Mouse (Mus musculus): ENCODE measurements at regions not wholly inside any gene's neighbourhood (a gene's known extent, or its start where the extent isn't known, plus 50 kb on each side); places are given as distances from the start of the nearest gene placed in this dataset.

GRCm38 (mm10) chr12:71749668-71750067, 81.2 kb upstream of the Daam1 start:
- Histone ChIP-seq H3K9me3 (ENCODE audit: low read length) (no peaks in the 10 kb centered on the region), H3K4me3 (replicated peaks; ENCODE audit: low read length) (no peak overlapping the region), H3K36me3 (ENCODE audit: insufficient read depth, low read length) (no peaks in the 10 kb centered on the region), H3K4me1 (replicated peaks; ENCODE audit: low read depth, low read length) (no peaks in the 10 kb centered on the region), H3K27me3 (ENCODE audit: insufficient read depth, low read length) (0 out of 2 replicates have a peak, but pooled peaks cover 2% of the 10 kb centered on the region)
- TF ChIP-seq POU5F1 (IDR thresholded peaks at IDR 0.05; ENCODE audit: borderline replicate concordance, low read length) = no peak
- no peak for TF ChIP-seq CTCF (conservative IDR thresholded peaks at IDR 0.05; ENCODE audit: low read length)
- no peak for TF ChIP-seq NANOG (IDR thresholded peaks at IDR 0.05; ENCODE audit: borderline replicate concordance, low read length)

GRCm38 (mm10) chr12:71752741-71753260, 78.1 kb upstream of the Daam1 start:
- H3K4me3 ChIP-seq (replicated peaks; ENCODE audit: low read length) = no peak overlapping the region
- H3K4me1 ChIP-seq (replicated peaks; ENCODE audit: low read depth, low read length) = no peaks in the 10 kb centered on the region
- H3K27me3 ChIP-seq (ENCODE audit: insufficient read depth, low read length) = no peaks in the 10 kb centered on the region
- H3K9me3 ChIP-seq (ENCODE audit: low read length) = no peaks in the 10 kb centered on the region
- no peak for TF ChIP-seq NANOG (IDR thresholded peaks at IDR 0.05; ENCODE audit: borderline replicate concordance, low read length)
- no peak for TF ChIP-seq CTCF (conservative IDR thresholded peaks at IDR 0.05; ENCODE audit: low read length)
- no peak for TF ChIP-seq POU5F1 (IDR thresholded peaks at IDR 0.05; ENCODE audit: borderline replicate concordance, low read length)
- no peaks in the 10 kb centered on the region for H3K36me3 ChIP-seq (ENCODE audit: insufficient read depth, low read length)

DNA sequence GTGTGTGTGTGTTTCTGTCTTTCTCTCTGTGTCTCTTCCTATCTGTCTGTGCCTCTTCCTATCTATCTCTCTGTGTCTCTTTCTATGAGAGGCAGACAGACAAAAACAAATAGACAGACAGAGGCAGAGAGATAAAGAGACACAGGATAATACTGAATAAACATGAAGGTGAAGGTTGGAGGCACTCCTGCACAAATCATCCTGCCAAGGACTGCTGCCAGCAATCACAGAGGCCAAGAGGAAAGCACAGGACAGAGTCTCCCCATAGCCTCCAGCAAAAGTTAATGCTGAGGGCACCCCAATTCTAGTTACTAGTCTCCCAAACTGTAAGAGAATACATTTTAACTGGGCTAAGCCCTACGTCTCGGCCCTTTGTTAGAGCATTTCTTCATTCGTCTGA, 77.6 kb upstream of the Daam1 start:
- H3K4me1 ChIP-seq (replicated peaks; ENCODE audit: low read depth, low read length) = no peaks in the 10 kb centered on the region
- H3K4me3 ChIP-seq (replicated peaks; ENCODE audit: low read length) = no peak overlapping the region
- no peaks in the 10 kb centered on the region for H3K36me3 ChIP-seq (ENCODE audit: insufficient read depth, low read length)
- no peaks in the 10 kb centered on the region for H3K9me3 ChIP-seq (ENCODE audit: low read length)
- H3K27me3 ChIP-seq (ENCODE audit: insufficient read depth, low read length) = no peaks in the 10 kb centered on the region
- no peak for TF ChIP-seq POU5F1 (IDR thresholded peaks at IDR 0.05; ENCODE audit: borderline replicate concordance, low read length)
- no peak for TF ChIP-seq CTCF (conservative IDR thresholded peaks at IDR 0.05; ENCODE audit: low read length)
- no peak for TF ChIP-seq NANOG (IDR thresholded peaks at IDR 0.05; ENCODE audit: borderline replicate concordance, low read length)

DNA sequence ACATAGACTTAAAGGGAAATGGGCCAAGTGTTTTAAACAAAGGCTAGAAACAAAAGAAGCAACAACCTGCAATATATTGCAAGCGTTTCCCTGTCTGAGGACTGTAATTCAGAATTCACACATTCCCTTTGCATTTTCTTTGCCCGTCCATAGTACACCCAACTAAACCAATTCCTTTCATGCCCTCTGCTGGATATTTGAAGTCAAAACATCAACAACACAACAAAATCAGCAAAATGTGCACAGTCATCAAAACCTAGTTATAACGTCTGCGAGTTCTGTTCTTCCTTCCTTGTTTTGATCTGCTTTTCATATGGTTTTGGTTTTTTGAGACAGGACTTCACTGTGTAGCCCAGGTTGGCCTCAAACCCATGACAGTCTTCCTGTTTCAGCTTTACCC, 67.7 kb upstream of the Daam1 start:
- TF ChIP-seq CTCF (conservative IDR thresholded peaks at IDR 0.05; ENCODE audit: low read length) (no peak; the same call in 1 of the 2 replicates), NANOG (IDR thresholded peaks at IDR 0.05; ENCODE audit: borderline replicate concordance, low read length) (no peak), POU5F1 (IDR thresholded peaks at IDR 0.05; ENCODE audit: borderline replicate concordance, low read length) (no peak)
- H3K36me3 ChIP-seq (ENCODE audit: insufficient read depth, low read length) = no peaks in the 10 kb centered on the region
- H3K4me1 ChIP-seq (replicated peaks; ENCODE audit: low read depth, low read length) = no peaks in the 10 kb centered on the region
- H3K9me3 ChIP-seq (ENCODE audit: low read length) = no peaks in the 10 kb centered on the region
- no peak overlapping the region for H3K4me3 ChIP-seq (replicated peaks; ENCODE audit: low read length)
- no peaks in the 10 kb centered on the region for H3K27me3 ChIP-seq (ENCODE audit: insufficient read depth, low read length)

DNA sequence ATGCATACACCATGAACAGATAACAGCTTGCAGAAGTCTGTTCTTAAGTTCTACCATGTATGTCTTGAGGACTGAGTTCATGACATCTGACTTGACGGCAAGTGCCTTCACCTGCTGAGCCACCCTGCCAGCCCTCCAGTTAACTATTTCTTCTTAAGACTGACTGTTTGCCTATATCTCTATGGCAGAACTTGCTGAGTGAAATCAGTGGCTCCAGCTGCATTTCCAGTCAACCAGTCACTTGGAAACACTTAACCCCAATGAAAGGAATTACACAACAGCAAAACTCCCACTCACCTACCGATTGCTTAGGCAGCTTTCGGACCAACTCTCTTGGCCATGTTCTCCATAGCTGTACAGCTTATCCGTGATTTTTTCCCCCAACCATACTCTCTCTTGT, 64.8 kb upstream of the Daam1 start:
- Histone ChIP-seq H3K27me3 (ENCODE audit: insufficient read depth, low read length) (no peaks in the 10 kb centered on the region), H3K4me1 (replicated peaks; ENCODE audit: low read depth, low read length) (no peaks in the 10 kb centered on the region), H3K36me3 (ENCODE audit: insufficient read depth, low read length) (no peaks in the 10 kb centered on the region), H3K4me3 (replicated peaks; ENCODE audit: low read length) (no peak overlapping the region), H3K9me3 (ENCODE audit: low read length) (no peaks in the 10 kb centered on the region)
- no peak for TF ChIP-seq POU5F1 (IDR thresholded peaks at IDR 0.05; ENCODE audit: borderline replicate concordance, low read length)
- TF ChIP-seq CTCF (conservative IDR thresholded peaks at IDR 0.05; ENCODE audit: low read length) = no peak
- TF ChIP-seq NANOG (IDR thresholded peaks at IDR 0.05; ENCODE audit: borderline replicate concordance, low read length) = no peak

GRCm38 (mm10) chr12:71766636-71767035, 64.2 kb upstream of the Daam1 start:
- Histone ChIP-seq H3K9me3 (ENCODE audit: low read length) (no peaks in the 10 kb centered on the region), H3K4me3 (replicated peaks; ENCODE audit: low read length) (no peak overlapping the region), H3K27me3 (ENCODE audit: insufficient read depth, low read length) (no peaks in the 10 kb centered on the region), H3K36me3 (ENCODE audit: insufficient read depth, low read length) (no peaks in the 10 kb centered on the region), H3K4me1 (replicated peaks; ENCODE audit: low read depth, low read length) (no peaks in the 10 kb centered on the region)
- TF ChIP-seq NANOG (IDR thresholded peaks at IDR 0.05; ENCODE audit: borderline replicate concordance, low read length) = no peak
- no peak for TF ChIP-seq POU5F1 (IDR thresholded peaks at IDR 0.05; ENCODE audit: borderline replicate concordance, low read length)
- TF ChIP-seq CTCF (conservative IDR thresholded peaks at IDR 0.05; ENCODE audit: low read length) = no peak

DNA sequence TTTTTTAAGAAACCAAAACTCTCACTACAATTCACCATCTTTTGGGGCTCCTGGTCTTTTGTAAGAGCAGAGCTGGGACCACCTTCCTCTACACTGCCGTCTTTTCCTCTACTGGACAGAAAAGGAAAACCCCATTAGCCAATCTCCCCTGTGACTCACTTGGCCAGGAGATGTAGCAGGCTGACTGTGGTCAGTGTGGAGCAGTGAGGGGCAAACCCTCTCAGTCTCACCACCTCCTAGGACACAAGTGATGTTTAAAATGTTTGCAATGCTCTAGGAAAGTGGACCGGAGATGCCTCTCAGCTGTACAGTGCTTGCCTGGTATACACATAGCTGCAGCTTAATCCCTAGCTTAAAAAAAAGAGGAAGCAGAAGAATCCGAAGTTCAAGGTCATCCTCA, 63.0 kb upstream of the Daam1 start:
- Histone ChIP-seq H3K36me3 (ENCODE audit: insufficient read depth, low read length) (no peaks in the 10 kb centered on the region), H3K4me1 (replicated peaks; ENCODE audit: low read depth, low read length) (no peaks in the 10 kb centered on the region), H3K4me3 (replicated peaks; ENCODE audit: low read length) (no peak overlapping the region), H3K27me3 (ENCODE audit: insufficient read depth, low read length) (peaks cover 4% of the 10 kb centered on the region), H3K9me3 (ENCODE audit: low read length) (no peaks in the 10 kb centered on the region)
- no peak for TF ChIP-seq CTCF (conservative IDR thresholded peaks at IDR 0.05; ENCODE audit: low read length)
- TF ChIP-seq POU5F1 (IDR thresholded peaks at IDR 0.05; ENCODE audit: borderline replicate concordance, low read length) = no peak
- no peak for TF ChIP-seq NANOG (IDR thresholded peaks at IDR 0.05; ENCODE audit: borderline replicate concordance, low read length)

DNA sequence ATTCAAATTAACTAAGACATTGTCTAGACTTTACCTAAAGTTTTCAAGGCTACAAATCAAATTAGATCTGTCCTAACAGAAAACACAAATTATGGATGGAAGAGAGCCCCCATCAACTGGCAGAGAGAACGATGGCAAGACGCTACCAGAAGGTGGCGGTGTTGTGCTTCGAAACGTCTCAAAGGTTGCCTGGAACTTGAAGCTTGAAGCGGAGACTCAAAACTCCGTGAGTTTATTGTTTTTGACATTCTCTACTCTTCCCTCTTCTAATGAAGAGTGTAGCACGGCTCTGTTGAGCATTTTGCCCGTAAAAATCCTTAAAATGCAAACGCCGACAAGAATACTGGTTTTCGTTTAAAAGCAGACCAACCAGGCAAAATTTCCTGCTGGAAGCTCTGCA, 62.4 kb upstream of the Daam1 start:
- Histone ChIP-seq H3K4me3 (replicated peaks; ENCODE audit: low read length) (no peak overlapping the region), H3K4me1 (replicated peaks; ENCODE audit: low read depth, low read length) (no peaks in the 10 kb centered on the region), H3K36me3 (ENCODE audit: insufficient read depth, low read length) (no peaks in the 10 kb centered on the region), H3K27me3 (ENCODE audit: insufficient read depth, low read length) (peaks cover 6% of the 10 kb centered on the region), H3K9me3 (ENCODE audit: low read length) (no peaks in the 10 kb centered on the region)
- TF ChIP-seq NANOG (IDR thresholded peaks at IDR 0.05; ENCODE audit: borderline replicate concordance, low read length) (no peak), CTCF (conservative IDR thresholded peaks at IDR 0.05; ENCODE audit: low read length) (peak; percentile 66), POU5F1 (IDR thresholded peaks at IDR 0.05; ENCODE audit: borderline replicate concordance, low read length) (no peak)

- no peaks in the 10 kb centered on the region for H3K4me1 ChIP-seq (replicated peaks; ENCODE audit: low read depth, low read length)
- TF ChIP-seq POU5F1 (IDR thresholded peaks at IDR 0.05; ENCODE audit: borderline replicate concordance, low read length) (no peak), NANOG (IDR thresholded peaks at IDR 0.05; ENCODE audit: borderline replicate concordance, low read length) (no peak), CTCF (conservative IDR thresholded peaks at IDR 0.05; ENCODE audit: low read length) (no peak)
- no peak overlapping the region for H3K4me3 ChIP-seq (replicated peaks; ENCODE audit: low read length)
- no peaks in the 10 kb centered on the region for H3K36me3 ChIP-seq (ENCODE audit: insufficient read depth, low read length)
- H3K9me3 ChIP-seq (ENCODE audit: low read length) = no peaks in the 10 kb centered on the region
- H3K27me3 ChIP-seq (ENCODE audit: insufficient read depth, low read length) = peaks cover 6% of the 10 kb centered on the region
Observed at GRCm38 (mm10) chr12:71768890-71769289, 62.0 kb upstream of the Daam1 start.
